Mouse (Mus musculus) midbrain, embryonic 12.5 days (tissue): ENCODE data around the gene Ccl17. TPM values are rescaled to one million over a fixed set of nuclear protein-coding genes. Genes with fewer than 3 reads are reported as not detected.

Source experiments
- polyA plus RNA-seq: library from polyadenylated mRNA; unstranded; fragments of >200 nt; fragmentation: Nextera tagmentation; extraction: Ambion mirVana; gene quantifications from 2 replicates; pipeline ENCODE4 v1.2.1, GENCODE M21; 2016

Ccl17 gene
- polyA plus RNA-seq, 1 experiment from 2014 or later = not detected

Other genes with a start within 250 kb of the Ccl17 start
- gene Rspry1, start 208.5 kb upstream of the Ccl17 start, polyA plus RNA-seq = 55.0 and 57.7 TPM in 2 replicates
- gene Fam192a, start 208.5 kb upstream of the Ccl17 start, polyA plus RNA-seq = 97.4 and 105 TPM in 2 replicates
- 238 and 247 TPM in 2 replicates for gene Arl2bp, start 143.9 kb upstream of the Ccl17 start, polyA plus RNA-seq
- gene Pllp, start 114.2 kb upstream of the Ccl17 start, polyA plus RNA-seq = 0.34 and 0.38 TPM in 2 replicates
- gene Ccl22, start 64.9 kb upstream of the Ccl17 start, polyA plus RNA-seq = not detected in 2 replicates
- 8.2 and 11.3 TPM in 2 replicates for gene Cx3cl1, start 38.4 kb upstream of the Ccl17 start, polyA plus RNA-seq
- 53.4 and 54.4 TPM in 2 replicates for gene Coq9, start 27.9 kb downstream of the Ccl17 start, polyA plus RNA-seq
- 182 and 192 TPM in 2 replicates for gene Ciapin1, start 27.9 kb downstream of the Ccl17 start, polyA plus RNA-seq
- gene Polr2c, start 47.0 kb downstream of the Ccl17 start, polyA plus RNA-seq = 136 and 140 TPM in 2 replicates
- 24.8 and 26.6 TPM in 2 replicates for gene Dok4, start 65.9 kb downstream of the Ccl17 start, polyA plus RNA-seq
- 16.3 and 18.1 TPM in 2 replicates for gene Ccdc102a, start 107.6 kb downstream of the Ccl17 start, polyA plus RNA-seq
- 0.09 and 0.10 TPM in 2 replicates for gene Adgrg5, start 113.2 kb downstream of the Ccl17 start, polyA plus RNA-seq
- gene Adgrg1, start 164.3 kb downstream of the Ccl17 start, polyA plus RNA-seq = 193 and 210 TPM in 2 replicates
- 1.7 and 2.7 TPM in 2 replicates for gene Adgrg3, start 207.2 kb downstream of the Ccl17 start, polyA plus RNA-seq
- 0.21 TPM in 1 of 2 replicates, not detected in the other for gene Drc7, start 244.7 kb downstream of the Ccl17 start, polyA plus RNA-seq